Mouse (Mus musculus) embryonic fibroblast, embryonic 13.5 days (primary cell): ENCODE results near the gene 9330182O14Rik.

Experiments used
- CTCF ChIP-seq: IDR thresholded peaks from 2 replicates; pipeline ENCODE4 v1.5.1; 2011; ENCODE audit warnings: mild to moderate bottlenecking, control low read depth, low read length, moderate library complexity, borderline replicate concordance; ENCODE audit not compliant: insufficient read depth
- POLR2A ChIP-seq: IDR thresholded peaks from 2 replicates; pipeline ENCODE4 v1.6.1; 2011; ENCODE audit warnings: low read depth, mild to moderate bottlenecking, control low read depth, low read length, moderate library complexity

GRCm38 (mm10) chr15:40168140-40168688 is 34.0 kb downstream of the 9330182O14Rik start:
- no peak for TF ChIP-seq CTCF
- TF ChIP-seq POLR2A: no peak
